Mouse (Mus musculus): ENCODE results near the gene S100a7a. TPM values are rescaled to one million over a fixed set of nuclear protein-coding genes. Genes with fewer than 3 reads are reported as not detected.

S100a7a gene
- total and polyA plus RNA-seq, 2 experiments = not detected

- no peak for TF ChIP-seq POLR2A (IDR thresholded peaks at IDR 0.05; ENCODE audit: extremely low read depth, insufficient read depth, low read length)
- no peak for TF ChIP-seq CTCF (IDR thresholded peaks at IDR 0.05; ENCODE audit: low read depth, low read length)
- Histone ChIP-seq H3K27me3 (ENCODE audit: control insufficient read depth, insufficient read depth, low read length) (no peaks in the 10 kb centered on the region), H3K4me1 (ENCODE audit: control insufficient read depth, insufficient read depth, low read length) (no peaks in the 10 kb centered on the region), H3K36me3 (ENCODE audit: control insufficient read depth, insufficient read depth, low read length) (no peaks in the 10 kb centered on the region), H3K79me2 (ENCODE audit: control insufficient read depth, insufficient read depth, low read length) (no peaks in the 10 kb centered on the region), H3K27ac (replicated peaks; ENCODE audit: insufficient read depth, low read depth, low read length) (no peak within 1 kb of the TSS), H3K4me3 (ENCODE audit: insufficient read depth, low read depth, low read length) (no peak within 1 kb of the TSS), H3K9ac (ENCODE audit: low read depth, low read length) (no peak within 1 kb of the TSS)
- no peak for DNase-seq (ENCODE audit: extremely low read depth, low read depth, low spot score)
- WGBS = 41% methylated on average over 3 of the region's 3 CpGs
These were observed 45.6 kb upstream of the S100a7a start, which contains the start of gene S100a5 for GRCm38 (mm10) chr3:90608223-90608622. TSS of gene S100a5 (plus strand) at chr3:90608523.

- Histone ChIP-seq H3K4me1 (ENCODE audit: control insufficient read depth, insufficient read depth, low read length) (no peaks in the 10 kb centered on the region), H3K9ac (ENCODE audit: low read depth, low read length) (no peak overlapping the region), H3K36me3 (ENCODE audit: control insufficient read depth, insufficient read depth, low read length) (no peaks in the 10 kb centered on the region), H3K27me3 (ENCODE audit: control insufficient read depth, insufficient read depth, low read length) (no peaks in the 10 kb centered on the region), H3K27ac (replicated peaks; ENCODE audit: insufficient read depth, low read depth, low read length) (no peak overlapping the region), H3K79me2 (ENCODE audit: control insufficient read depth, insufficient read depth, low read length) (no peaks in the 10 kb centered on the region), H3K4me3 (ENCODE audit: insufficient read depth, low read depth, low read length) (no peak overlapping the region)
- TF ChIP-seq POLR2A (IDR thresholded peaks at IDR 0.05; ENCODE audit: extremely low read depth, insufficient read depth, low read length) = no peak
- TF ChIP-seq CTCF (IDR thresholded peaks at IDR 0.05; ENCODE audit: low read depth, low read length) = no peak
- no peak for DNase-seq (ENCODE audit: extremely low read depth, low read depth, low spot score)
These were observed 44.7 kb upstream of the S100a7a start for GRCm38 (mm10) chr3:90609102-90609501.

GRCm38 (mm10) chr3:90611494-90611893 lies 42.3 kb upstream of the S100a7a start:
- H3K27ac ChIP-seq (replicated peaks; ENCODE audit: insufficient read depth, low read depth, low read length) = no peak overlapping the region
- H3K4me3 ChIP-seq (ENCODE audit: insufficient read depth, low read depth, low read length) = no peak overlapping the region
- 89% methylated on average over 3 of the region's 3 CpGs for WGBS
- H3K4me1 ChIP-seq (ENCODE audit: control insufficient read depth, insufficient read depth, low read length) = no peaks in the 10 kb centered on the region
- H3K27me3 ChIP-seq (ENCODE audit: control insufficient read depth, insufficient read depth, low read length) = no peaks in the 10 kb centered on the region
- TF ChIP-seq POLR2A (IDR thresholded peaks at IDR 0.05; ENCODE audit: extremely low read depth, insufficient read depth, low read length) = no peak
- no peak for TF ChIP-seq CTCF (IDR thresholded peaks at IDR 0.05; ENCODE audit: low read depth, low read length)
- no peaks in the 10 kb centered on the region for H3K36me3 ChIP-seq (ENCODE audit: control insufficient read depth, insufficient read depth, low read length)
- no peak overlapping the region for H3K9ac ChIP-seq (ENCODE audit: low read depth, low read length)
- no peak for DNase-seq (ENCODE audit: extremely low read depth, low read depth, low spot score)
- H3K79me2 ChIP-seq (ENCODE audit: control insufficient read depth, insufficient read depth, low read length) = no peaks in the 10 kb centered on the region

GRCm38 (mm10) chr3:90612061-90612460 lies 41.8 kb upstream of the S100a7a start:
- Histone ChIP-seq H3K9ac (ENCODE audit: low read depth, low read length) (no peak overlapping the region), H3K27me3 (ENCODE audit: control insufficient read depth, insufficient read depth, low read length) (no peaks in the 10 kb centered on the region), H3K4me1 (ENCODE audit: control insufficient read depth, insufficient read depth, low read length) (no peaks in the 10 kb centered on the region), H3K79me2 (ENCODE audit: control insufficient read depth, insufficient read depth, low read length) (no peaks in the 10 kb centered on the region), H3K36me3 (ENCODE audit: control insufficient read depth, insufficient read depth, low read length) (no peaks in the 10 kb centered on the region), H3K4me3 (ENCODE audit: insufficient read depth, low read depth, low read length) (no peak overlapping the region), H3K27ac (replicated peaks; ENCODE audit: insufficient read depth, low read depth, low read length) (no peak overlapping the region)
- DNase-seq (ENCODE audit: extremely low read depth, low read depth, low spot score) = no peak
- TF ChIP-seq POLR2A (IDR thresholded peaks at IDR 0.05; ENCODE audit: extremely low read depth, insufficient read depth, low read length) (no peak), CTCF (IDR thresholded peaks at IDR 0.05; ENCODE audit: low read depth, low read length) (no peak)
- 58% methylated on average over 4 of the region's 4 CpGs for WGBS

GRCm38 (mm10) chr3:90612728-90613291 lies 41.0 kb upstream of the S100a7a start, which contains the start of gene S100a6:
TSS of gene S100a6 (plus strand) at chr3:90612882.
- peak within 1 kb of the TSS; percentile 36 for H3K4me3 ChIP-seq (ENCODE audit: insufficient read depth, low read depth, low read length)
- H3K27ac ChIP-seq (replicated peaks; ENCODE audit: insufficient read depth, low read depth, low read length) = no peak within 1 kb of the TSS
- H3K9ac ChIP-seq (ENCODE audit: low read depth, low read length) = no peak within 1 kb of the TSS
- TF ChIP-seq POLR2A (IDR thresholded peaks at IDR 0.05; ENCODE audit: extremely low read depth, insufficient read depth, low read length) = no peak
- peak; percentile 65 for TF ChIP-seq CTCF (IDR thresholded peaks at IDR 0.05; ENCODE audit: low read depth, low read length)
- no peaks in the 10 kb centered on the region for H3K79me2 ChIP-seq (ENCODE audit: control insufficient read depth, insufficient read depth, low read length)
- 3% methylated on average over 23 of the region's 23 CpGs for WGBS
- DNase-seq (ENCODE audit: extremely low read depth, low read depth, low spot score) = no peak
- no peaks in the 10 kb centered on the region for H3K27me3 ChIP-seq (ENCODE audit: control insufficient read depth, insufficient read depth, low read length)
- no peaks in the 10 kb centered on the region for H3K4me1 ChIP-seq (ENCODE audit: control insufficient read depth, insufficient read depth, low read length)
- no peaks in the 10 kb centered on the region for H3K36me3 ChIP-seq (ENCODE audit: control insufficient read depth, insufficient read depth, low read length)

GRCm38 (mm10) chr3:90613461-90614147 lies 40.2 kb upstream of the S100a7a start:
- H3K4me3 ChIP-seq (ENCODE audit: insufficient read depth, low read depth, low read length) = no peak overlapping the region; the same call in 1 of the 2 replicates
- no peak for DNase-seq (ENCODE audit: extremely low read depth, low read depth, low spot score)
- no peaks in the 10 kb centered on the region for H3K79me2 ChIP-seq (ENCODE audit: control insufficient read depth, insufficient read depth, low read length)
- H3K9ac ChIP-seq (ENCODE audit: low read depth, low read length) = no peak overlapping the region
- no peaks in the 10 kb centered on the region for H3K36me3 ChIP-seq (ENCODE audit: control insufficient read depth, insufficient read depth, low read length)
- no peaks in the 10 kb centered on the region for H3K4me1 ChIP-seq (ENCODE audit: control insufficient read depth, insufficient read depth, low read length)
- TF ChIP-seq CTCF (IDR thresholded peaks at IDR 0.05; ENCODE audit: low read depth, low read length) (no peak), POLR2A (IDR thresholded peaks at IDR 0.05; ENCODE audit: extremely low read depth, insufficient read depth, low read length) (no peak)
- WGBS = 61% methylated on average over 7 of the region's 7 CpGs
- no peak overlapping the region for H3K27ac ChIP-seq (replicated peaks; ENCODE audit: insufficient read depth, low read depth, low read length)
- no peaks in the 10 kb centered on the region for H3K27me3 ChIP-seq (ENCODE audit: control insufficient read depth, insufficient read depth, low read length)

Data from liver, adult 2 months (tissue).